Mouse (Mus musculus) hindbrain, embryonic 13.5 days (tissue): ENCODE results near the gene Cdk17. TPM values are rescaled to one million over a fixed set of nuclear protein-coding genes. Genes with fewer than 3 reads are reported as not detected.

Experiments
- ATAC-seq: fragments of 200-750 bp; cut with Nextera tagmentation; 2 replicates; pipeline ENCODE4 v1.8.0; 2017; ENCODE audit warnings: moderate TSS enrichment; ENCODE audit not compliant: low FRiP score
- H3K27ac ChIP-seq: fragments of 300-500 bp; sonication (generic); 2 replicates; pipeline ENCODE4 v1.5.1; 2015; ENCODE audit warnings: inconsistent platforms, mild to moderate bottlenecking, moderate library complexity
- H3K27me3 ChIP-seq: fragments of 300-500 bp; sonication (generic); 2 replicates; pipeline ENCODE4 v1.6.1; 2015; ENCODE audit warnings: mild to moderate bottlenecking, inconsistent platforms
- H3K36me3 ChIP-seq: fragments of 300-500 bp; sonication (generic); 2 replicates; pipeline ENCODE4 v1.6.1; 2015; ENCODE audit warnings: mild to moderate bottlenecking, inconsistent platforms
- H3K4me1 ChIP-seq: fragments of 300-500 bp; sonication (generic); replicated peaks from 2 replicates; pipeline ENCODE4 v1.6.1; 2015; ENCODE audit warnings: inconsistent platforms
- H3K4me2 ChIP-seq: fragments of 300-500 bp; sonication (generic); 2 replicates; pipeline ENCODE4 v1.6.1; 2015; ENCODE audit warnings: inconsistent platforms, mild to moderate bottlenecking, moderate library complexity
- H3K4me3 ChIP-seq: fragments of 300-500 bp; sonication (generic); 2 replicates; pipeline ENCODE4 v1.5.1; 2015; ENCODE audit warnings: mild to moderate bottlenecking, inconsistent platforms
- H3K9ac ChIP-seq: fragments of 300-500 bp; sonication (generic); 2 replicates; pipeline ENCODE4 v1.6.1; 2015; ENCODE audit warnings: mild to moderate bottlenecking, inconsistent platforms
- H3K9me3 ChIP-seq: fragments of 300-500 bp; sonication (generic); 2 replicates; pipeline ENCODE4 v1.6.1; 2016; ENCODE audit warnings: inconsistent platforms
- WGBS: fragments of 180-500 bp; shearing (Covaris S2); methylation state at CpG from one replicate; pipeline ENCODE4 v1.1.7; 2015; 5-methylcytosine and 5-hydroxymethylcytosine counted together
- microRNA counts: library from miRNA; unstranded; fragments of <30 nt; microRNA quantifications from one replicate; lab custom pipeline; 2016
- microRNA-seq: library from miRNA; unstranded; fragments of <30 nt; microRNA quantifications from one replicate; pipeline ENCODE4, GENCODE M21; 2016
- polyA plus RNA-seq: library from polyadenylated mRNA; unstranded; fragments of >200 nt; fragmentation: Nextera tagmentation; extraction: Ambion mirVana; gene quantifications from 2 replicates; pipeline ENCODE4 v1.2.1, GENCODE M21; 2015

Cdk17 gene
- polyA plus RNA-seq, 1 experiment from 2014 or later, result 47.8 TPM

DNA sequence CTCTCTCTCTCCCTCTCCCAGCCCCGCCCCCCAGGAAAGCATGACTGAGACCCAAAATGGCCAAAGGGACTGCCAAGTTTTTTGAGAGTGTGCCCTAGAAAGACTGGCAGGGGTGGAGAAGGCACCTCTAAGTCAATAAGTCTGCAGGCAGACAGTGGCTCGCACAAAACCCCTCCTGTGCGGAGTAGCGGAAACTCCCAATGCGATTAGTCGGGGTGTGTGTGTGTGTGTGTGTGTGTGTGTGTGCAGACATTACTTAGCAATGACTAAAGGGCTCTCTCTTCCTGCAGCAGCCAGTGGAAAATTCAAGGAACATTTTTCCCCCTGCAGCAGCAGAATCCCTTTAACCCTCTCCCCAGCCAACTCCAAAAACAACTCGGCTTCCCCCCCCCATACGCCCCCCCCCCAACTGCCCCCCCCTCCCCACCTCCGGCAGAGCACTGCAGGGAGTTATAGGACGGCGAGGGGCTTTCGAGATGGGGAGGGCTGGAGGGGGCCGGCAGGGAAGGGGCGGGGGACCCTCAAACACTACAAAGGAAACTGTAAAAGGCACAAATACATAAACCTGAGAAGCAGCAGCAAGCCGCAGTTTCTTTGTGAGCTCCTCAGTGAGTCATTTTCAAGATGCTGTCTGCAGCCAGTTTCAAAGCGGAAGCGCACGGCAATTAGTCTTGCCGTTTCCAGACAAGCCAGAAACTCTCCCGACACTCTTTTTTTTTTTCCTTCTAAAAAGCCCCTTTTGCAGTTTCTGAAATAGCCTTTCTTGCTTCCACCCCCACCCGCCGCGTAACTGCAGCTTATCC, 148.7 kb downstream of the Cdk17 start:
- peak overlapping the region; percentile 79 for H3K27ac ChIP-seq
- peak overlapping the region; percentile 59 for H3K4me3 ChIP-seq
- H3K27me3 ChIP-seq, result peaks cover 25% of the 10 kb centered on the region
- ATAC-seq, result peak; percentile 69
- H3K4me2 ChIP-seq, result peak overlapping the region; percentile 99
- WGBS, result 1% methylated on average over 18 of the region's 23 CpGs
- H3K36me3 ChIP-seq, result no peaks in the 10 kb centered on the region
- H3K9ac ChIP-seq, result peak overlapping the region; percentile 81
- no peaks in the 10 kb centered on the region for H3K9me3 ChIP-seq
- H3K4me1 ChIP-seq, result peaks cover 23% of the 10 kb centered on the region

DNA sequence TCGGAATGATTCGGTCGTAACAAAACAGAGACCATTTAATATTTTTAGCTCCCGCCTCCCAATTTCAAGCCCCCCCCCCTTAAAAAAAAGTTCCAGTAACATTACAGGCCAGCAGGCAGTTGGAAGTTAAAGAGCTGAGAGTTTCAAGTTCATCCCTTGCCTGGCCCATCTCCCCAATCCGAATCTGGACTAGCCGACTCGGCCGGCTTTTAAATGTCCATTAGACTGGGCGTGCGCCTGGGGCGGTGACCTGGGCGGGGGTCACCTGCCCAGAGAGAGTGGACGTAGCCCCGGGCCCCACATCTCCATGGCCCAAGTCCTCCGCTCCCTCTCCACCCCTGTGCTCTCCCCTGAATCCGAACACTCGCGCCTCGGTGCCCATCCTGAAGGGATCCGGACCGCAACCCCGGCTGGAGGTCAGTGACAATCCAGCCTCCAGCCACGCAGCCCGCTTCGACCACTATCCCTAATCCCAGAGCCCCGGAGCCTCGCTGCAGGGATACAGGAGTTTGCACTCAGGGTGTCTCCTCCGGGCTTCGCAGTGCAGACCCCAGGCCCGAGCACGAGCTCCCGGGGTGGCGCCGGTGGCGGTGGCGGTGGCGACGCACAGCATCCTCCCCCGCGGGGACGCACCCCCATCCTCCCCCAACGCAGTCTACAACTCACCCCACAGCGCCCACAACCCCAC, 149.4 kb downstream of the Cdk17 start:
- WGBS, result under 1% methylated on average over 43 of the region's 43 CpGs
- Histone ChIP-seq H3K36me3 (no peaks in the 10 kb centered on the region), H3K4me3 (peak overlapping the region; percentile 59), H3K9ac (peak overlapping the region; percentile 81), H3K4me2 (peak overlapping the region; percentile 99), H3K9me3 (no peaks in the 10 kb centered on the region), H3K4me1 (peaks cover 23% of the 10 kb centered on the region), H3K27me3 (peaks cover 25% of the 10 kb centered on the region), H3K27ac (peak overlapping the region; percentile 79)
- peak; percentile 50; the same call in 1 of the 2 replicates for ATAC-seq

DNA sequence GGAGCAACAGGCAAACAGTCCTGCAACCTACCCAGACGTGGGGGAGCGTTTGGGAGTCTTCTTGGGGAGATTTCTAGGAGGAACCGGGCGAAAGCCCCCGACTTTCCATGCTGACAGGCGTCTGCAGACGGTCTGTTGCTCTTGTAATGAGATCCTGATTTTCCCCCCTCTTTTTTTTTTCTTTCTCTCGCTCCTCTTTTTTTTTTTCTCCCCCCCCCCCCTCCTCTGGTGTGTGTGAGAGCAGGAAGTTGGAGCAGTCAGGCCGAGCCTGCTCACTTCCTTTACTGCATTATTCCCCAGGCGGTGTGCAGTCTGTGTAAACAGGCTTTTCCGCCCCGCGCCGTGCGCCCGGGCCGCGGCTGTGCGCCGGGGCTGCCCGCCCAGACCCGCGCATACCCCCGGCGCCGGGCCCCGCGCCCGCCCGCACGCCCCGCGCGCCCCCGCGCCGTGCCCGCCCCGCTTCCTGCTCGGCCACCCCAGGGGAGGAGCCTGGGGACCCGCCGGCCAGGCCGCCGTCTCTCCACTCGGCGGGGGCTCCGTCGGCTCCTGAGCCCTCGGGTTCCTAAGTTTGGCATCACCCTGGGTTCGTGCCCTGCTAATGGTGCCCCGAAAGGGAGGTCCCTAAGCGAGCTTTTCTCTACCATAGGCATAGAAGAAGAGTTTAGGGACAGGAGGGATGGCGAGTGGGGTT, 150.2 kb downstream of the Cdk17 start, which contains the start of gene Elk3:
Gene Elk3, minus strand, starts transcription at position 415 of the 691 bp plus-strand sequence.
- H3K9me3 ChIP-seq, result peaks cover 5% of the 10 kb centered on the region; the same call in 1 of the 2 replicates
- peak within 1 kb of the TSS; percentile 81 for H3K9ac ChIP-seq
- peak within 1 kb of the TSS; percentile 79 for H3K27ac ChIP-seq
- H3K4me1 ChIP-seq, result peaks cover 23% of the 10 kb centered on the region
- H3K4me2 ChIP-seq, result peak within 1 kb of the TSS; percentile 99
- no peaks in the 10 kb centered on the region for H3K36me3 ChIP-seq
- H3K27me3 ChIP-seq, result peaks cover 25% of the 10 kb centered on the region
- peak; percentile 46 for ATAC-seq
- H3K4me3 ChIP-seq, result peak within 1 kb of the TSS; percentile 59
- under 1% methylated on average over 50 of the region's 53 CpGs for WGBS

DNA sequence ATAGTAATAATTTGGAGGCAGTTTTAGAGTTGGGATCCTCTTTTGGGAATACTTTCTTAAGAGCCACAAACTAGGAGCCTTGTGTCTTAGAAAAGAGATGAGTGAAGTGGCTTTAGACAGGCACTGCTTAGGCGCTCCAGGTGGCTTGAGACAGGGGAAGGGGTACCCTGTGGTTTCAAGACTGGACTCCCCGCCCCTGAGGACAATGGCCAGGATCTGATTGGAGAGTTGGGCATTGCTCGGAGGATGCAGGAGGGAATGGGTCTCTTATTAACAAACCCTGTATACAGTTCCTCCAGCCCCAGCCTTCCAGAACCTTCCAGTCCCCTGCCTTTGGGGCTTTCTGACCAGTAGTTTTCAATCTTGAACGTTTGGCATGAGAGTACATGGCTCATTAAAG, 150.9 kb downstream of the Cdk17 start:
- Histone ChIP-seq H3K4me1 (peaks cover 23% of the 10 kb centered on the region), H3K9ac (no peak overlapping the region), H3K27ac (no peak overlapping the region), H3K9me3 (peaks cover 5% of the 10 kb centered on the region; the same call in 1 of the 2 replicates), H3K4me3 (peak overlapping the region; percentile 59), H3K36me3 (no peaks in the 10 kb centered on the region), H3K4me2 (peak overlapping the region; percentile 99), H3K27me3 (peaks cover 25% of the 10 kb centered on the region)
- 0 out of 2 replicates have a peak, but pooled peaks have one; percentile 34 for ATAC-seq
- 7% methylated on average over 4 of the region's 4 CpGs for WGBS

MicroRNAs within 50 kb of the gene (microRNA counts, 519-probe panel; counts per million panel counts)
- 51.3 counts per million for microRNA mmu-miR-1931 (lab: Ali Mortazavi, UCI)

Small RNAs within 50 kb of the gene (microRNA-seq; reads per million reads assigned to microRNA genes)
- not detected for gene Mir1931

Other genes with a start within 250 kb of the Cdk17 start
- 1.9 and 3.6 TPM in 2 replicates for gene Cfap54, start 79.3 kb upstream of the Cdk17 start, polyA plus RNA-seq
- gene Elk3, start 150.3 kb downstream of the Cdk17 start, polyA plus RNA-seq, result 10.4 and 13.0 TPM in 2 replicates